Mouse (Mus musculus) heart, postnatal 14 days (tissue): ENCODE measurements around the gene Cpne5. TPM values are rescaled to one million over a fixed set of nuclear protein-coding genes. Genes with fewer than 3 reads are reported as not detected.

Source experiments
- DNase-seq, 2 experiments: peaks; one replicate each; pipeline ENCODE4 v3.0.0; 2021 to 2022
- intact Hi-C: fragments of 180-260 bp; cut with DNase I; formaldehyde crosslinking; loops from one replicate; pipeline ENCODE4 v1.15.1; 2025
- total RNA-seq, 2 experiments: library from RNA; stranded (reverse); gene quantifications; 2 replicates each; pipeline ENCODE4 v1.2.3; 2021

Cpne5 gene
- total RNA-seq, 2 experiments from 2014 or later: 2.3 to 3.9 TPM

DNA sequence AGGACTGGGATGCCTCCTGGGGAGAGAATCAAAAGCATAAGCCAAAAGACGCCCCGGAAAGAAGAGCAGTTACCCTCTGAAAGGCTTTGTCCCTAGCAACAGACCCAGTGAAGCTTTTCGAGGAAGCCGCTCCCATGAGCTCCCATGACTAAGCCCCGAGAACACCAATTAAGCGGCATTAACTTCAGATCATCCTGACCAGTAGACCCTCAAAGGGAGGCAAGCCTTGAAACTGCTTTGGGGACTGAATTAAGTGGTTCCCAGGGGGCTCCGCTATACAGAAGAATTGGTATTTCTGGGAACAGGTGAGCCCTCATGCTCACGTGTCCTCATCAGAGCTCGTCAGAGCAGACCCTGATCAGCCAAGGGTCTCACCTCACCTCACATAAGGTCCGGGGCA, 23.3 kb downstream of the Cpne5 start:
- DNase-seq: no peak
- intact Hi-C loops: no loop called here

- no peak for DNase-seq
- intact Hi-C loops: no loop called here
Measured at GRCm38 (mm10) chr17:29214193-29214456, 23.8 kb downstream of the Cpne5 start.

DNA sequence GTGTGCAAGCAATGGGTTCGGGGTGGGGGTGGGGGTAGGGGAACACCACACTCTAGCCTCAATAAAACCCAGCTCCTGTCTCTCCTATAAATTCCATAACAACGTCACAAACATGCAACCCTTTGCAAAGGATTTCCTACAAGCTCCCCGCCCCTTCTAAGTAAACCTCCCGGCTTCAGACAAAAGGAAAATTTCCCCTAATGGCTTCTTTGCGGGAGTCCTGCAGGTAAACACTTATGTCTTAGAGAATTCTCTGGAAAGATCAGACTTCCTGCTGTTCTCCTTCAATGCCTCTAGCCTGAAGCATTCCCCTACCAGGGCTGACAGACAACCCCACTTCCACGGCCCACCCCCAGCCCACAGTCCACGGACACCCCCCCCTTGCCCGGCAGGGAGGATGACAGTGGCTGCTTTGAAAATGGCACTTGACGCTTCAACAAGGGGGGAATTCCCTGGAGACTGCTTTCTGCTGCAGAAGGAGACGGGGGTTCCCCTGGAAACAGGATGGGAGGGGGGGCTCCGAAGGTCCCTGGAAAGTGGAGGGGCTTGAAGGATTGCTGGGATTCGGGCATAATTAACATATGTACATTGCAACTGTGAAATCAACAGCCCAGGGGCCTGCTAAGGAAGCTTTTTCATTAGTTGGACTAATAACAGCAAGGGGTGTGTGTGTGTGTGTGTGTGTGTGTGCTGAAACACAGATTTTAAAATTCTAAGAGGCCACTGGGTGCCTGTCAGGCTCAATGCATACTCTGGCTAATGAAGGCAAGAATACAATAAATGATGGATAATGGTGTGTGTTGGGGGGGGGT, 24.4 kb downstream of the Cpne5 start:
- no peak for DNase-seq
- intact Hi-C loops: no loop called here

DNA sequence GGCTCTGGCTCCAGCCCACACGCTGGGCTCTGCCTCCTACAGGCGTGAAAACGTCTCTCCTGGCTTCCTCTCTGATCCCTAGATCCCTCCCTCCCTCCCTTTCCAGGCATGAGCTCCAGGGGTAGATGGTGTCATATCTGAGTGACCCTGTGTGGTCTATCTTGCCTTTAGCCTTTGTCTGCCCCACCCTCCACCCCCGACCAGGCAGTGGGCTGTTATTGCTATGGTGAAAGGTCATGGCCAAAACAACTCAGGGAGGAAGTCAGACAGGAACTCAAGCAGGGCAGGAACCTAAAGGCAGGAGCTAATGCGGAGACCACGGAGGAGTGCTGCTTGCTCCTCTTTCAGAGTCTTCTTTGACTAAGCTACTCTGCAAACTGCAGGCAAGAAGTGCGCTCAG, 26.1 kb downstream of the Cpne5 start:
- intact Hi-C loops: no loop called here

GRCm38 (mm10) chr17:29210037-29210436, 27.9 kb downstream of the Cpne5 start:
- intact Hi-C loops: no loop called here
- DNase-seq: no peak

More for the DNA sequence above, 26.1 kb downstream of the Cpne5 start:
- no peak for DNase-seq

DNA sequence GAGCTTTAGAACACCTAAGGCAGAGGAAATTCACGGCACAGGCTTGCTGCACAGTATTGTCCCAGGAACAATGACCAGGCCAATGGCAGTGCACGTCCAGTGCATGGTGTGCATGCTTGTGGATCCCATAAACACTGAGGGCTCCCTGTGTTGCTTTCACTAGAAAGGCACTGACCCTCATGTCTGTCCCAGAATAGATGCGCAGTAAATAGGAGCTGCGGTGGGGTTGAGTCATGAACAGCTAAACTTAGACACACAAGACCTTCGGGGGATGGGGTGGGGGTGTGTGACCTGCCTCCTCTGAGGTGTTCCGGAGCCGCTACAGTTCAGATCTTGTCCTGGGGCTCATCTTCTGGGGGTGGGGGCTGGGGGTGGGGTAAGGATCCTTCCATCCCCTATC, 31.9 kb downstream of the Cpne5 start:
- intact Hi-C loops: no loop called here
- no peak for DNase-seq

- DNase-seq: no peak
- intact Hi-C loops: no loop called here
Measured at GRCm38 (mm10) chr17:29202604-29203003, 35.4 kb downstream of the Cpne5 start.

DNA sequence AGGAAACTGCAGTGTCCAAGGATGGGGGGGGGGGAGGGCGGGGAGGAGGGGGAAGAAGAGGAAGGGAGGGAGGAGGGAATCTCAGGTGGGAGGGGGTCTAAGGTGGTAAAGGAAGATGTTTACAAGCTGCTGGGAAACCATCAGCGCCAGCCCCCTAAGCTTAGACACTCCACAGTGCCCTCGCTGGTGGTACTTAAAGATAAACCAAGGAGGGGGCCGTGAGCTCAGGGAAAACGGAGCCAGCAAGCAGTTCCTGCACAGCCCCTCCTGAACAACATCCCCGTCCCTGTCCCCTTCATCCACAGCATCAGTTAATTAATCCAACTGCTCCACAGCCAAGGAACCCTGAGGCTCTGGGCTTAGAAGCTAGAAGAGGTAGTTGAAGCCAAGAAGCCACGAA, 38.1 kb downstream of the Cpne5 start:
- intact Hi-C loops: no loop called here
- no peak for DNase-seq

DNA sequence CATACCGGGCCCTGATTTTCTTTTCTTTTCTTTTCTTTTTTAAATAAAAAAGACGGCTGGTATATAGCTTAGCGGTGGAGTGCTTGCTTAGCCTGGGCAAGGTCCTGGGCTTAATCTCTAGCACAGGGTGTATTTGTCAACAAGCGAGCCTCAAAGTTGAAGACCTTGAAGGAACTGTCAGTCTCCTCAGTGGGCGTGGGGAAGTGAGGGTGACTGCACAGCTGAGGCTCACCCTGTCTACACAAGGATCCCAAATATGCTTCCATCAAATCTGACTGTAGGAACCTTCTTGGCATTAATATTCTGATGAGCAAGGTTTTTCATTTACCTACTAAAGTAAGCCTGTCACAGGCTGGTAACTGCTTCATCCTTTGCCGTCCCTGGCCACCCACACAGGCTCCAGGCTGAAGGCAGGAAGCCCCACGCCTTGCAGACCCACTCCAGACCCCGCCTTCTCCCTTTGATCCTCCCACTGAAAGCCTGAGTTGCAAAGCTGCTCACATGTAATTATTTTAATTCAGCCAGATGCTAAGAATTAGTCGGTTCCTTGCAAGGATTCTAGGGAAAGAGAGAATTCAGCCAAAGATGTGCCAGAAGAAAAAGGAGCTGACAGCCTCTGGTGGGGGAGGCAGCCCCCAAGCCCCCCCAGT, 38.7 kb downstream of the Cpne5 start:
- intact Hi-C loops: no loop called here
- no peak for DNase-seq

DNA sequence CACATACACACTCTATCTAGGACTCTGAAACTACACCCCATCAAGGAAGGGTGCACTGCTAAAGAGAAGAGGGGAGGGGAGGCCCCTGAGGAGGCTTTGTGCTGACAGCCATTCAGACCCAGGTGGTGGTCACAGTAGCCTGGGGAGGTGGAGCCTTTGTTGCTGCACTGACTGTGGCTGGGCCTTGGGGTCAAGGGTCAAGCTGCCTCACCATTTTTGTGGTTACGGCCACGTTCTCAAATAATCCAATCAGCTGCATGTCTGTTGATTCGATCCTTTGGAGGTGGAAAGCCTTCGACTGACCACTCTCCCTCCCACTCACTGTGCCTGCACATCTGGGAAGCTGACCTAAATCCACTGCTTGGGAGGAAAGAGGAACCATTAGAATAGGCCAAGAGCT, 42.4 kb downstream of the Cpne5 start:
- intact Hi-C loops: no loop called here
- no peak for DNase-seq

DNA sequence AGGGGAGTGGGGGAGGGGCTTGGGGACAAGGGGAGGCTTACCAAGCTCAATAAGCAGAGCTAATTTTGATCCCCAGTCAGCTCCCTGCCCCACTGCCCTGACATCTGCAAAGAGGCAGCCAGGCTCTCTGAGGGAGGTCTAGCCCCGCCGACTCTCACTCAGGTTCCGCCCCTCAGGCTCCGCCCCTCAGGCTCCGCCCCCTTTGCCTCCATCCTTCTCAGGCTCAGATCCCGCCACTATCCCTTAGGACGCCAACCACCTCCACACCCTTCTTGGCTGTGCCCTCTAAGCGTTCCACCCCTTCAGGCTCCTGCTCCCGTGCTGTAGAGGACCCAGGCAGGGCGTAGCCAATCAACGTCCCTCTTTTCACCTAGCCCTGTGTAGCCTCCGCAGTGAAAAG, 49.0 kb downstream of the Cpne5 start:
- DNase-seq: no peak
- intact Hi-C loops: no loop called here

- intact Hi-C loops: no loop called here
- DNase-seq: no peak
Measured at GRCm38 (mm10) chr17:29186989-29187859, 50.7 kb downstream of the Cpne5 start.

GRCm38 (mm10) chr17:29185376-29186046, 52.5 kb downstream of the Cpne5 start:
- intact Hi-C loops: no loop called here

DNA sequence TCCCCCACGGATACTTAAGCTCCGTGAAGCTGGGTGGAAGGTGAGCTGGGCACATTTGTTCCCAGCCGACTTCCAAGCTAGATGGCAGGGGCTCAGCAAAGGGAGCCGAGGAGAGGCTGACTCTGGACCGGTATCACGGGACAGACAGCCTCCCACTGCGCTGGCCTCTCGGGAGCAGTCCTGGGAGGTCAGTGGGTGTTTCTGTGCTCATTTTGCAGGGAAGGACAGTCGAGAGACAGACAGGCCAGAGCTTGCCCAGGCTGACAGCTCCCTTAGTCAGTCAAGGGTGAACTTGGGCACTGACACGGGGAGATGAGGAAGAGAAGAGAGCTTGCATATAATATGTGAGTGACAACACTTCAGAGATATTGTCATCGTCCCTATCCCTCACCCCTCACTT, 54.8 kb downstream of the Cpne5 start:
- intact Hi-C loops: loop anchor here (2.0 kb wide), 1 partner anchor 62 kb away; no protein-coding TSS in a partner anchor
- no peak for DNase-seq

More at GRCm38 (mm10) chr17:29185376-29186046, 52.5 kb downstream of the Cpne5 start:
- no peak for DNase-seq

DNA sequence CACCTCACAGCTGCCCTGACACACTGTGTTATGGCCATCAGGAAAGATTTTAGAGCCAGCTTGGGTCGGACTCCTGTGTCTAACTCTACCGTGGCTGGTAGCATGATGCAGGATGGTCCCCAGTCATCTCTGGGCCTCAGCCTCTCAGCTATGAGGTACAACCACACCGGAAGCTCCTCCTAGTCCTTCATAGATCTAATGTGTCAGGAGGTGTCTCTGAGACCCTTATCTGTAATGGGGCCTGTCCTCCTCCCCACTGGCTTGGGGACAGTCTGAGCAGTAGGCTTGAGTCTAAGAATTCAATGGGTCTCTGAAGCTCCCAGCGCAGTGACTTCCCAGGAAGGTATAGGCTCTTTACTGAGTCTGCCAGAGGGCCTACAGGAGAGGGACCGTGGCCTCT, 56.2 kb downstream of the Cpne5 start:
- intact Hi-C loops: loop anchor here (2.0 kb wide), 1 partner anchor 63 kb away; no protein-coding TSS in a partner anchor
- no peak for DNase-seq

DNA sequence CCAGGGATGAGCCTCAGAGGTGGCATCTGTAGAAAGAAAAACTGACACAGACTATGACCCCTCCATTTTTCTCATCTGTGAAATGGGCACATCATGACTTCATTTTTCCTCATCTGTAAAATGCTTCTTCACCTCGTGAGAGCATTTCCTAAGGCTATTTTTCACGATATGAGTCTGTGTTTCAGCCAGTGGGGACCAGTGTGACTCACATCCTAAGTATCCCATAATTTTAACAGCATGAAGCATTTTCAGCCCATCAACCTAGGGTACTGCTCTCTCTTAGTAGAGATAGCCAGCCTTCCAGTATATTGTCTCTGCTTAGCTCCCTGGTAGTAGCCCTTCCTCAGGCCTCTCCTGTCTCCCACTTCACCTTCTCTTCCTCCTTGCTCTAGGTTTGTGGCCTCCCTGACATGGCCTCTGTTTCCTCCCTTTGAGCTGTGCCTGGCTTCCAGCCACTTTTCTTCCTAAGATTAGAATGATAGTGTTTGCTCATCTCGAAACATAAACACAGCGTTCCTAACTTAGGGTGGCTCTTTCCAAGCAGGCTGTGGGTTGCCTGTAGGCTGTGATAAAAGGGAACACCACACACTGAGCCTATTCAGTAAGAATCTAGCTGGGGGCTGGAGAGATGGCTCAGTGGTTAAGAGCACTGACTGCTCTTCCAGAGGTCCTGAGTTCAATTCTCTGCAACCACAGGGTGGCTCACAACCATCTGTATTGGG, 57.4 kb downstream of the Cpne5 start:
- DNase-seq: no peak
- intact Hi-C loops: no loop called here

DNA sequence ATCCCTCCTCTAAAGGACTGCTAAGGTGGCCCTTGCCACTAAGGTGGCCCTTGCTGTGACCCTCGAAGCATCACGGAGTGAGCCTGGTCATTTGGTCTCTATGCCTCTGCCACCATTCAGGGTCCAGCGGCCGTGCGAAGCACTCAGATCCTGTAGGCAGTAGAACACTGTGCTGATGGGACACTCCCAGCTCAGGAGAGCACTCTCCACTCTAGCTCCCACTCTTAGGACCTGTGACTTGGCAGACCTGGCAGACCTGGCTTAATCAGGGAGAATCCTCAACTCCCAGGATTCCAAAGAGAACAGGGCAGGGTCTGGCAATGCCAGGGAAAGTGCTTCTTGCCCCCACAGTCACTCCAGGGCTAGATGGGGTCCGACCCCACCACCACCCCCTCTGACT, 58.0 kb downstream of the Cpne5 start:
- no peak for DNase-seq
- intact Hi-C loops: loop anchor here (5.0 kb wide), 1 partner anchor 337 kb away; no protein-coding TSS in a partner anchor

- intact Hi-C loops: loop anchor here (5.0 kb wide), 1 partner anchor 339 kb away; no protein-coding TSS in a partner anchor
- DNase-seq: no peak
Measured at GRCm38 (mm10) chr17:29178503-29179059, 59.4 kb downstream of the Cpne5 start.
